Mouse (Mus musculus): ENCODE data around the gene Pigs. TPM values are rescaled to one million over a fixed set of nuclear protein-coding genes. Genes with fewer than 3 reads are reported as not detected.

The Pigs gene
- polyA plus RNA-seq, 1 experiment, result 3.2 TPM

DNA sequence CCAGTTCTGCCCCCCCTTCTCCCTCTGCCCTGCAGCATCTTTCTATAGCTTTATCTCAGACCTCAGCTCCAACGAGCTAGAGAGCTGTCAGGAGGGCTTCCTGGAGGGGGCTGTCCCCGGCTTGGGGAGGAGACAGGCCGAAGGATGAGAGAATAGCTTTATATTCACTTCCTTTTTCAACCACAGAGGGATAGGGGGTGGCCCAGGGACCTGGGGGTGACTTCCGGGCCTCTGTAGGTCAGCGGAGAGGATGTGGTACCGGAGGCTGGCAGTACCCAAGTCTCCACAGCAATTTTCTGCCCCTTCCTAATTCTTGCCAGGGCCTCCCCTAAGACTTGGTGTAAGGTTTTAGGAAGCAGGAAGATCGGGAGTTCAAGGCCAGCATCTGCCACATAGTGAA lies 17.6 kb downstream of the Pigs start:
- Histone ChIP-seq H3K4me1 (ENCODE audit: control insufficient read depth) (peaks cover 54% of the 10 kb centered on the region), H3K4me3 (replicated peaks) (no peak overlapping the region), H3K9me3 (ENCODE audit: control insufficient read depth, low read length) (no peaks in the 10 kb centered on the region), H3K36me3 (ENCODE audit: control insufficient read depth) (peaks cover 38% of the 10 kb centered on the region), H3K27me3 (ENCODE audit: control insufficient read depth) (no peaks in the 10 kb centered on the region)
- TF ChIP-seq TAL1 (IDR thresholded peaks at IDR 0.05; ENCODE audit: low read length), result no peak
- TF ChIP-seq GATA1 (IDR thresholded peaks at IDR 0.05; ENCODE audit: low read length), result no peak

DNA sequence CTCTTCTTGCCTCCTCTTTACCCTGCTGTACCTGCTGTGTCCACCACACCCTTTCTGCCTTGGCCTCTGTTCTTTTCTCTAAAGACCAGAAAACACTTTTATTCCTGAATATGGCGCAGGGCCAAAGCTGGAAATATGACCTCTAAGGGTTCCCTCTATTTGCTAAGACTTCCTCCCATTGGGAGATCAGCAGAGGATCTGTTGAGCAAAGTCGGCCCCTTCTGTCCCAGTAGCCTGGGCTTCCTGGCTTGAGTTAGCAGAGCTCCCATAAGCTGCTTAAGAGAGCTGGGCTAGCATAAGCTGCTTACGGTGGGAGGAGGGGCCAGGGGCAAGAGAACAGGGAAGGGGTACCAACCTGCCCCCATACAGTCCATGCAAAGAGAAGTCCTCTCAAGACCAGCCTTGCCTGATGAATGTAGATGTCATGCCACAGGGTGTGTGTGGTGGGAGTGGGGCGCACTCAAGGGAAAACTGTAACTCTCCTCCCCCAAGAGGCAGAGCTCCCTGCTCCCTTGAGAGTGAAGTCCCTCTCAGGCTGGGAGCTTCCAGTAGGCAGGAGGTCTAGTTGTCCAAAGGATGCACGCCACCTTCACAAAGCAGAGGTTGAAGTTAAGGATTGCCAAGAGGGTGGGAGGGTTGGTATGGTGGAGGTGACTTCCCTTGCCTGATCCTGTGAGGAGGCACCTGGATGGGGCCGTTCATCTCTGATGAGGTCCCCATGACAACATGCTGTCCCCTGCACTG lies 18.3 kb downstream of the Pigs start:
- H3K9me3 ChIP-seq (ENCODE audit: control insufficient read depth, low read length), result no peaks in the 10 kb centered on the region
- TF ChIP-seq GATA1 (IDR thresholded peaks at IDR 0.05; ENCODE audit: low read length) (no peak), TAL1 (IDR thresholded peaks at IDR 0.05; ENCODE audit: low read length) (no peak)
- H3K4me3 ChIP-seq (replicated peaks), result no peak overlapping the region
- H3K27me3 ChIP-seq (ENCODE audit: control insufficient read depth), result no peaks in the 10 kb centered on the region
- peaks cover 51% of the 10 kb centered on the region for H3K4me1 ChIP-seq (ENCODE audit: control insufficient read depth)
- peaks cover 31% of the 10 kb centered on the region for H3K36me3 ChIP-seq (ENCODE audit: control insufficient read depth)

GRCm38 (mm10) chr11:78347070-78347754 lies 19.0 kb downstream of the Pigs start:
- Histone ChIP-seq H3K36me3 (ENCODE audit: control insufficient read depth) (peaks cover 26% of the 10 kb centered on the region), H3K27me3 (ENCODE audit: control insufficient read depth) (no peaks in the 10 kb centered on the region), H3K4me1 (ENCODE audit: control insufficient read depth) (peaks cover 51% of the 10 kb centered on the region), H3K9me3 (ENCODE audit: control insufficient read depth, low read length) (no peaks in the 10 kb centered on the region), H3K4me3 (replicated peaks) (no peak overlapping the region)
- TF ChIP-seq TAL1 (IDR thresholded peaks at IDR 0.05; ENCODE audit: low read length) (no peak), GATA1 (IDR thresholded peaks at IDR 0.05; ENCODE audit: low read length) (no peak)

- H3K9me3 ChIP-seq (ENCODE audit: control insufficient read depth, low read length), result no peaks in the 10 kb centered on the region
- TF ChIP-seq GATA1 (IDR thresholded peaks at IDR 0.05; ENCODE audit: low read length), result no peak
- H3K4me1 ChIP-seq (ENCODE audit: control insufficient read depth), result peaks cover 48% of the 10 kb centered on the region
- no peak overlapping the region for H3K4me3 ChIP-seq (replicated peaks)
- H3K36me3 ChIP-seq (ENCODE audit: control insufficient read depth), result peaks cover 24% of the 10 kb centered on the region
- H3K27me3 ChIP-seq (ENCODE audit: control insufficient read depth), result no peaks in the 10 kb centered on the region
These were observed 19.7 kb downstream of the Pigs start for GRCm38 (mm10) chr11:78347908-78348307.

- peaks cover 24% of the 10 kb centered on the region for H3K36me3 ChIP-seq (ENCODE audit: control insufficient read depth)
- TF ChIP-seq GATA1 (IDR thresholded peaks at IDR 0.05; ENCODE audit: low read length), result no peak
- TF ChIP-seq TAL1 (IDR thresholded peaks at IDR 0.05; ENCODE audit: low read length), result no peak
- H3K9me3 ChIP-seq (ENCODE audit: control insufficient read depth, low read length), result no peaks in the 10 kb centered on the region
- no peaks in the 10 kb centered on the region for H3K27me3 ChIP-seq (ENCODE audit: control insufficient read depth)
- H3K4me3 ChIP-seq (replicated peaks), result no peak overlapping the region
- H3K4me1 ChIP-seq (ENCODE audit: control insufficient read depth), result peaks cover 42% of the 10 kb centered on the region
These were observed 20.3 kb downstream of the Pigs start for GRCm38 (mm10) chr11:78348474-78348873.

DNA sequence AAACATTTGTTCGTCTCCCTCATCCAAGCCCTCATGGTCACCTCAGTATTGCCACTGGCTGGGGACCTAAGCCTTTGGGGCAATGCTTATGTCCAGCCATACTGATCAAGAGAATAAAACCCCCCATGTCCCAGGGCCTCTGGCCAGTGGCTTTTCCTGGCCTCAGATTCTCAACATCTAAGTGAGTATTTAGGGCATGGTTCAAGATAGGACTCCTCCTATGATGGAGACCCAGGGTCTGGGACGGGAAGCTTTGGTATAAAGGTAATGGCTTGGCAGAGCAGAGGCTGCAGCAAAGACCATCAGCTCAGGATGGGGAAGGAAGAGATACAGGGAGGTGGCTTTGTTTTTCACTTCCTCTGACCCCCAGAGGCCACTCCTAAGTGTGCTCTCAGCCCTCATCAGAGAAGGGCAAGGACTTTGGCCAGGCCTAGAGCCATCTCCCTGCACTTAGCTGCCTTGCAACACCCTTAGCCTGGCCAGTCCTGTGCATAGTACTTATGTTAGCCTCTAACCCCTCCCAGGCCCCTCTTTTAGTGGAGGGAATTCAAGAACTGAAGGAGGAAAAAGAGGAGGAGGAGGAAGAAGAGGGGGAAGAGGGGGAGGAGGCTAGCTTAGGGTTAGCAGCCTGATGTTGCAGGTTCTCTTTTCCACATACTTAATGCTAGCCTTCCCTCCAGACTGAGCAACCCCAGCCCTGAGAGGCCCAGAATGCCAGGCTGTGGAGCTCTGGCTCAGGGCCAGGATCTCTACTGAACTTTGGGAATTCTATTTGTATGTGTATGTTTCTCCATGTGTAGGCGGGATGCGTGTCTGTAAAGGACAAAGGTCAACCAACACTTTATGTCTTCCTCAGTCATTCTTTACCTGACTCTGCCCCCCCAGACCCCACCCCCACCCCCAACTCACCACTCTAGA lies 21.5 kb downstream of the Pigs start:
- no peak for TF ChIP-seq GATA1 (IDR thresholded peaks at IDR 0.05; ENCODE audit: low read length)
- no peak for TF ChIP-seq TAL1 (IDR thresholded peaks at IDR 0.05; ENCODE audit: low read length)
- Histone ChIP-seq H3K4me1 (ENCODE audit: control insufficient read depth) (peaks cover 30% of the 10 kb centered on the region), H3K36me3 (ENCODE audit: control insufficient read depth) (peaks cover 24% of the 10 kb centered on the region), H3K9me3 (ENCODE audit: control insufficient read depth, low read length) (no peaks in the 10 kb centered on the region), H3K27me3 (ENCODE audit: control insufficient read depth) (no peaks in the 10 kb centered on the region), H3K4me3 (replicated peaks) (no peak overlapping the region)

DNA sequence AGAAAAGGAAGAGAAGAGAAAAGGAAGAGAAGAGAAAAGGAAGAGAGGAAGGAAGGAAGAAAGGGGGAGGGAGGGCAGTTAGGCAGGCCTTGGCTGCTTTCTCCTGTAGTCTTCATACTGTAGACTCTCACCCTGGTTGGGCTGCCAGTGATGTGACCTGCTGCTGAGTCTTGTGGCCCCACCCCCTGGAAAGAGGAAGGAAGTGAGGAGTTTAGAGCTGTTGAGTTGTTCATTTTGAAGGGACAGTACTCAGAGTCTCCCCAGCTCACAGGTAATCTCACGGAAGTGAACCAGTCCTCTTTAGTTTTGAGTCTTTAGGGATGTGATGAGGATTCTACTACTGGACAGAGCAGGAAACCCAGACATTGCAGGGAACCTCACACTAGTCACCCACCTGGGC lies 24.9 kb downstream of the Pigs start:
- H3K27me3 ChIP-seq (ENCODE audit: control insufficient read depth), result no peaks in the 10 kb centered on the region
- no peak overlapping the region for H3K4me3 ChIP-seq (replicated peaks)
- no peaks in the 10 kb centered on the region for H3K9me3 ChIP-seq (ENCODE audit: control insufficient read depth, low read length)
- TF ChIP-seq TAL1 (IDR thresholded peaks at IDR 0.05; ENCODE audit: low read length) (no peak), GATA1 (IDR thresholded peaks at IDR 0.05; ENCODE audit: low read length) (no peak)
- H3K36me3 ChIP-seq (ENCODE audit: control insufficient read depth), result peaks cover 8% of the 10 kb centered on the region
- H3K4me1 ChIP-seq (ENCODE audit: control insufficient read depth), result no peaks in the 10 kb centered on the region; the same call in 1 of the 2 replicates

GRCm38 (mm10) chr11:78354905-78355304 lies 26.7 kb downstream of the Pigs start:
- TF ChIP-seq GATA1 (IDR thresholded peaks at IDR 0.05; ENCODE audit: low read length) (no peak), TAL1 (IDR thresholded peaks at IDR 0.05; ENCODE audit: low read length) (no peak)
- Histone ChIP-seq H3K4me3 (replicated peaks) (no peak overlapping the region), H3K4me1 (ENCODE audit: control insufficient read depth) (peaks cover 10% of the 10 kb centered on the region), H3K9me3 (ENCODE audit: control insufficient read depth, low read length) (no peaks in the 10 kb centered on the region), H3K36me3 (ENCODE audit: control insufficient read depth) (no peaks in the 10 kb centered on the region), H3K27me3 (ENCODE audit: control insufficient read depth) (no peaks in the 10 kb centered on the region; the same call in 1 of the 2 replicates)
